Mouse (Mus musculus): ENCODE results near the gene Itga2b. TPM values are rescaled to one million over a fixed set of nuclear protein-coding genes. Genes with fewer than 3 reads are reported as not detected.
A peak's percentile ranks its signal among the peaks of the same experiment; 100 is the strongest.

Gene Itga2b
- polyA plus RNA-seq, 1 experiment from 2014 or later: 6.0 TPM

DNA sequence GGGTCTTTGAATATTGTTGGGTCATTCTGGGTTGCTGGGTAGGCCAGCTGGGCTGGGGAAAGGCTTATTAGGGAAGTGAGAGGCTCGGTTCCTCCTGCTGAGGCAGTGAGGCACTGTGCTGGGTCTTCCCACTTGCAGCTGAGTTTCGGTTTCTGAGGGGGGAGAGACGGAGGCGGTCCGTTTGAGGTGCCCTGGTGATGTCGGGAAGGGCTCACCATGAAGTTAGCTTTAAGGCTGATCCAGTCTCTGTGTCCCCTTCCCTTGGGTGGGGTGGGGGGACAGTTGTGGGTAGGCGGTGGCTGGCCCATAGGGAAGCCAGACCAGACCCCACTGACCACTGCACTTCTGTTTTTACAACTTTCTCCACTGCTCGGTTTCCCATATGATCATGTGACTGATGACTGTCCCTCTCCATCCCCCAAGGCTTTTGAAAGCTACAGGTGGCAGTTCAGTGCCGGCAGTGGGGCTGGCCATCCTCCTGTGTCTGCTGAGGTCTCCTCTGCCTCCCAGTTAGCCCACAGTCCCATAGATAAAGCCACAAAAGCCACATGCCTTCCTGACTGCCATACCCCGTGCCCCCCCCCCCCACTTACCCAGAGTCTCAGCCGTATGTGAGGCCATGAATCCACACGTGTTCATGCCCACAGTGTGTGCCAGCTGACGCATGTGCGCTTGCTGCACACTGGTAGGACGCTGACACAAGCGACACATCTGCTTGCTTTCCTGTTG lies 37.6 kb downstream of the Itga2b start:
- Histone ChIP-seq H3K4me1 (replicated peaks) (peaks cover 39% of the 10 kb centered on the region), H3K9ac (replicated peaks) (no peak overlapping the region), H3K9me3 (no peaks in the 10 kb centered on the region), H3K4me2 (replicated peaks) (no peak overlapping the region), H3K27me3 (peaks cover 9% of the 10 kb centered on the region; the same call in 1 of the 2 replicates), H3K27ac (no peak overlapping the region), H3K36me3 (peaks cover 34% of the 10 kb centered on the region), H3K4me3 (replicated peaks) (no peak overlapping the region)
- WGBS: 65% methylated on average over 16 of the region's 16 CpGs
- ATAC-seq: no peak

DNA sequence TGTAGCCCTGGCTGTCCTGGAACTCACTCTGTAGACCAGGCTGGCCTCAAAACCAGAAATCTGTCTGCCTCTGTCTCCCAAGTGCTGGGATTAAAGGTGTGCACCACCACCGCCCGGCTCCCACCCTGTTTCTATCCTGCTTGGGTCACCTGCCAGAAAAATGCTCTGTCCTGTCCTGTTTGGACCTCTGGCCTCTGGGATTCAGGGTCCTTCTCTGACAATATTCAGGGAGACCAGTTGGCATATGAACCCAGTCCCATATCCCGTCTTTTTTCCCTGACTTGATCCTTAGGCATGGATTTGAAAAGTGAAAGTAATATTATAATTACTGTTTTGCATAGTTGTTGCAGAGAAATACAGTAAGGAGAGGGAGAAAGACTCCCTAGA lies 38.2 kb downstream of the Itga2b start:
- H3K9ac ChIP-seq (replicated peaks): no peak overlapping the region
- no peaks in the 10 kb centered on the region for H3K9me3 ChIP-seq
- H3K36me3 ChIP-seq: peaks cover 30% of the 10 kb centered on the region
- peaks cover 34% of the 10 kb centered on the region for H3K4me1 ChIP-seq (replicated peaks)
- no peak for ATAC-seq
- no peak overlapping the region for H3K4me3 ChIP-seq (replicated peaks)
- peaks cover 9% of the 10 kb centered on the region; the same call in 1 of the 2 replicates for H3K27me3 ChIP-seq
- 88% methylated on average over 3 of the region's 3 CpGs for WGBS
- no peak overlapping the region for H3K27ac ChIP-seq
- no peak overlapping the region for H3K4me2 ChIP-seq (replicated peaks)

DNA sequence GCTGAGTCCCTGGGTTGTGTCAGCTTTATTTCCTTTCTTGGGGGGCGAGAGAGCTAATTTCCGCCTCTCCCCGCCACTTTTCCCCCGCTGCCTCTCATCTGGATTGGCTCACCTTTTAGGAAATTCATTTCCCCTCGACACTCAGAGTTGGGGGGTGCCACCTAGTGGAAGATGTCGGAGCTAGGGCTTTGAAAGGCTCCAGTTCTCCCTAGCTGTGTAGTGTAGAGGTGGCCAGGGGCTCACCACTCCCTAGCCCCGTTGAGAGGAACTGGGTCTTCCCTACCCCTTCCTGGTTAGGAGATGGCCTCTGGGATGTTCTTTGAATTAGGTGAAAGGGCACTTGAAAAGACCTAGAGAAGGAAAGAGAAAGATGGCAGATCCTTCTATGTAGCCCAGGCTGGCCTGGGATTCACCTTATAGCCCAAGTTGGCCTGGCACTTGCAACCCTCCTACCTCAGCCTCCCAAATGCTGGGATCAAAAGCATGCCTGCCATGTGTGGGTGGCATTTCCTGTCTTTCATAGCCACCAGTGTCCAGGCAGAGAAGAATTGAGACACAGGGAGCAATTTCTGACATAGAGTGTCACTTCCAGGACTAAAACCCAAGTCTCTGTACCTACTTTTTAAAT lies 38.8 kb downstream of the Itga2b start:
- H3K27ac ChIP-seq: peak overlapping the region; percentile 73
- ATAC-seq: peak; percentile 58; the same call in 1 of the 2 replicates
- peak overlapping the region; percentile 57 for H3K4me3 ChIP-seq (replicated peaks)
- under 1% methylated on average over 7 of the region's 7 CpGs for WGBS
- no peaks in the 10 kb centered on the region for H3K9me3 ChIP-seq
- peaks cover 9% of the 10 kb centered on the region; the same call in 1 of the 2 replicates for H3K27me3 ChIP-seq
- peaks cover 32% of the 10 kb centered on the region for H3K4me1 ChIP-seq (replicated peaks)
- H3K4me2 ChIP-seq (replicated peaks): peak overlapping the region; percentile 94
- peak overlapping the region; percentile 69 for H3K9ac ChIP-seq (replicated peaks)
- peaks cover 24% of the 10 kb centered on the region for H3K36me3 ChIP-seq

DNA sequence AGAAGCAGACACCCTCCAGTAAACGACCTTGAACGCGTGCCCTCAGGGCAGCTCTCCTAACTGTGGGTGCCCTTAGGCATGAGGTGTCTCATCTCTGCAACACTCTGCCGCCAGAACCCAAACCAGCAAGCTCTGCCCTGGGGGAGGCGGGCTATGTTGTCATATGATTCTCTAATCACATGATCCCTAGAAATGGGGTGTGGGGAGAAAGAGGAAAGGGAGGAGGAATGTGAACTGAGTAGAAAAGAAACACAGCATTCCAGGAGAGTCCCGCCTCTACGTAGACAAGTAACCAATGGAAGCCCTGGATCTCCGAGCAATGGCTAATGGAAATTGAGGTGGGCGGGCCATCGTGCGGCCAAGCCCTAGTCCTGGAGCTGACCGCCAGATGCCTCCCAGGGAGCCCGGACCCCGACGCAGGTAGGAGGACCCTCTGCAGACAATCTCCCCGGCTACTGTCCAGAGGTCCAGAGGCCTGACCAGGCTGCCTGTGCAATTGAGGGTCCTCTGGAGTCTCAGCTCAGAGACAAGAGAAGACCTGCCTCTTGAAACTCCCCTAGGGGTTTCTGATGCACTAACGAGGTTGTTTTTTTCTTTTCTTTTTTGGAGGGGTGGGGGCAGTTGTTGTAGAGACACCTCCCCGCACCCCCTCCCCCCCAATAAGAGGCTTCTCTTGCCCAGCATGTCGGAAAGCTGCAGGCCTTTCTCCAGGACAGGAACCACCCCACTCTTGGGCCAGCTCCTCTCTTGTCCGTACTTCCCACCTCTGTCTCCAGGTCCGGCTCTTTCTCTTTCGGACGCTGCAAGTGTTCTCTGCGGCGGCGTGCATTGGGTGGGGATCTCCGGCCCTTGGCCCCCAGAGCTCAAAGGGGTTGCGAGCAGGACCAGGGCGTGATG lies 39.6 kb downstream of the Itga2b start, which contains the start of gene Grn:
Gene Grn, plus strand, starts transcription at position 195 of the 897 bp plus-strand sequence.
- Histone ChIP-seq H3K4me3 (replicated peaks) (peak within 1 kb of the TSS; percentile 57), H3K27ac (peak within 1 kb of the TSS; percentile 73), H3K36me3 (peaks cover 16% of the 10 kb centered on the region), H3K27me3 (peaks cover 9% of the 10 kb centered on the region; the same call in 1 of the 2 replicates), H3K9me3 (no peaks in the 10 kb centered on the region), H3K9ac (replicated peaks) (peak within 1 kb of the TSS; percentile 69), H3K4me1 (replicated peaks) (peaks cover 27% of the 10 kb centered on the region), H3K4me2 (replicated peaks) (peak within 1 kb of the TSS; percentile 94)
- ATAC-seq: peak; percentile 87
- under 1% methylated on average over 29 of the region's 29 CpGs for WGBS

DNA sequence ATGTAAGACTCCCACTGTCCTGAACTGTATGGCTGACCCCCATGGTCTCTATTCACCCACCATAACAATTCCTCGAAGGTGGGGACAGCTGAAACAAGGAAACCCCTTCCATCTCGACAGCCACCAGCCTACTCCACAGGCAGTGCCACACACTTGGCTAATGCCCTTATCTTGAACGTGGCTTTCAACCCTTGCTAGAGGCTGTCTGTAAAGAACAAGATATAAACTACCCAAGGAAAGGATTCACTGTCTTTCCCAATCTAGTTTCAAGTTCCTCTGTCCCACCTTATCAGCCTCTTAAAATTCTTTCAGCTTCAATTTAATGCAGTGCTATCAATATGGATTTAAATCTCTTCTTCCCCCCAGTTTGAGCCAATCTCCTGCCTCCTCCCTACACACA lies 40.4 kb downstream of the Itga2b start:
- Histone ChIP-seq H3K9ac (replicated peaks) (peak overlapping the region; percentile 37; the same call in 1 of the 2 replicates), H3K27ac (no peak overlapping the region), H3K4me3 (replicated peaks) (peak overlapping the region; percentile 57), H3K9me3 (no peaks in the 10 kb centered on the region), H3K4me2 (replicated peaks) (peak overlapping the region; percentile 94), H3K27me3 (peaks cover 9% of the 10 kb centered on the region; the same call in 1 of the 2 replicates), H3K36me3 (peaks cover 8% of the 10 kb centered on the region), H3K4me1 (replicated peaks) (peaks cover 27% of the 10 kb centered on the region)
- 53% methylated on average over 3 of the region's 3 CpGs for WGBS
- no peak for ATAC-seq

DNA sequence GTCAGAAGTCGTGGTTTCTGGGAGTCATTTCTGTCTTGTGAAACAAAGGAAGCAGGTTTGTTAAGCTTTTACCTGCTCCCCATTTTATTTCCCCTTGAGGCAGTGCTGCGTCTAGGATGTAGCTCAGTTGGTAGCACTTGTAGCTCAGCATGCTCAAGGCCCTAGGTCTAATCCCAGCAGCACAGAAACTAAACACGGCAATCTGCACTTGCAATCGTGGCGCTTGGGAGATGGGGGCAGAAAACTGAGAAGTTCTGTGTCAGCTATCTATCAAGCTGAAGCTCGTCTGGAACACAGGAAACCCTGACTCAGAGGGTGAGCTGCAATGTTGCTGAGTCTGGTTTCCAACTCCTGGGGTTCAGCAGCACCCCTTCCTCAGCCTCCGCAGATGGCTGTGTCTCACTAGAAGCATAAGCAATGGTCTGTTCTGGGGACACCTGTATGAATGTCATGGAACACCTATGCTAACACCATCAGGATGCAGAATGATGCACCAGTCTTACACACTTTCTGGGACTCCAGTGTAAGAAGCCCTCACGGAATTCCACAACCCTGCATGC lies 40.9 kb downstream of the Itga2b start:
- no peak for ATAC-seq
- peak overlapping the region; percentile 94 for H3K4me2 ChIP-seq (replicated peaks)

DNA sequence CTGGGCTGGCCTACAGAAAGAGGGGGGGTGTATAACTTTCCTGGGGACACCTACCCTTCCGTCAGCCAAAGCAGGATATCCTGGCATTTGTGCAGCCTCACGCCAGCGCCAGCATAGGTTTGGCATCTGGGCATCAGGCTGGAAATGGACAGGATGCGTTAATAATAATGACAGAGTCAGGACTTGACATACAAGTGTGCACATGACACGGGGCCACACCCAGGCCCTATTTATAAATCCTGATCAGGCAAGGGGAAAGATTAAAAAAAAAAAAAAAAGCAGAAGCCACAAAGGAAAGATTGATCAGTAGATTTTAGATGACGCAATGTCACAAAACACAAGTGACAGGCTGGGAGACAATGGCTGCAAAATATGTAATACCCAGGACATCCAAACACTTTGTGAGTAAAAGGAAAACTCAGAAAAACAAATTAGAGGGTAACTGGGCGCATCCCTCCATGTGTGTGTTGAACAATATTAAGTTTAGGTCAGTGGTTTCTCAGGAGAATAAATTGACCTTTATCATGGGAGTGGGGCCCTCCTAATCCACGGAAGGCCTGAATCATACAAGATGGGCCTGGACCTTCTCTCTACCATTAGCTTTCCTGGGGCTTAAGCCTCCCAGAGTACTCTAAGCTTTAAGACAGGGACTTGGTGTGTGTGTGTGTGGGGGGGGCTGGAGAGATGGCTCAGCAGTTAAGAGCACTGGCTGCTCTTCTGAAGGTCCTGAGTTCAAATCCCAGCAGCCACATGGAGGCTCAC lies 44.2 kb downstream of the Itga2b start:
- no peaks in the 10 kb centered on the region for H3K36me3 ChIP-seq
- H3K27ac ChIP-seq: no peak overlapping the region
- H3K27me3 ChIP-seq: peaks cover 14% of the 10 kb centered on the region
- H3K4me3 ChIP-seq (replicated peaks): no peak overlapping the region
- no peak overlapping the region for H3K4me2 ChIP-seq (replicated peaks)
- H3K9ac ChIP-seq (replicated peaks): no peak overlapping the region
- 89% methylated on average over 8 of the region's 8 CpGs for WGBS
- no peak for ATAC-seq
- H3K9me3 ChIP-seq: no peaks in the 10 kb centered on the region
- peaks cover 12% of the 10 kb centered on the region for H3K4me1 ChIP-seq (replicated peaks)

More for the DNA sequence above, 40.9 kb downstream of the Itga2b start:
- Histone ChIP-seq H3K9ac (replicated peaks) (no peak overlapping the region), H3K27me3 (peaks cover 9% of the 10 kb centered on the region; the same call in 1 of the 2 replicates), H3K36me3 (peaks cover 8% of the 10 kb centered on the region; the same call in 1 of the 2 replicates), H3K4me3 (replicated peaks) (no peak overlapping the region), H3K4me1 (replicated peaks) (peaks cover 24% of the 10 kb centered on the region), H3K27ac (no peak overlapping the region), H3K9me3 (no peaks in the 10 kb centered on the region)
- WGBS: 71% methylated on average over 8 of the region's 8 CpGs

DNA sequence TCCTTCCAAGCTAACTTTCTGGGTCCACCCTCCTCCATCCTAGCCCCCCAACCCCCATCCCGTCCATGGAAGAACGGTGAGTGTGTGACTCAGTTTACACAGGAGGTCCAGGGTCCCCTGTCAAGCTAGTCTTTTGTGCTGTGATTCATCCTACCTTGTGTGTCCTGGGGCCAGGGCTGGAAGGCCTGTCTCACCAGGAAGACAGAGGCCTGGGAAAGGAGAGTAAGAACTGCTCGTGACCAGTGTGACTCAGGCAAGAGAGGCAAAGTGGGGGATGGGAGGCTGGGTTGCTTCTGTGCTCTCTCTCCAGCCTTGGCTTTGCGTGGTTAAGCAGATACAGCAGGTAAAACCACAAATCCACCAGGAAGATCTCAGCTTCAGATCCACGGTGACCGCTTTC lies 45.3 kb downstream of the Itga2b start:
- peaks cover 3% of the 10 kb centered on the region; the same call in 1 of the 2 replicates for H3K9me3 ChIP-seq
- peaks cover 4% of the 10 kb centered on the region for H3K4me1 ChIP-seq (replicated peaks)
- H3K36me3 ChIP-seq: no peaks in the 10 kb centered on the region
- 77% methylated on average over 6 of the region's 6 CpGs for WGBS
- ATAC-seq: no peak
- H3K4me3 ChIP-seq (replicated peaks): no peak overlapping the region
- H3K9ac ChIP-seq (replicated peaks): no peak overlapping the region
- H3K4me2 ChIP-seq (replicated peaks): no peak overlapping the region
- no peak overlapping the region for H3K27ac ChIP-seq
- peaks cover 14% of the 10 kb centered on the region for H3K27me3 ChIP-seq

DNA sequence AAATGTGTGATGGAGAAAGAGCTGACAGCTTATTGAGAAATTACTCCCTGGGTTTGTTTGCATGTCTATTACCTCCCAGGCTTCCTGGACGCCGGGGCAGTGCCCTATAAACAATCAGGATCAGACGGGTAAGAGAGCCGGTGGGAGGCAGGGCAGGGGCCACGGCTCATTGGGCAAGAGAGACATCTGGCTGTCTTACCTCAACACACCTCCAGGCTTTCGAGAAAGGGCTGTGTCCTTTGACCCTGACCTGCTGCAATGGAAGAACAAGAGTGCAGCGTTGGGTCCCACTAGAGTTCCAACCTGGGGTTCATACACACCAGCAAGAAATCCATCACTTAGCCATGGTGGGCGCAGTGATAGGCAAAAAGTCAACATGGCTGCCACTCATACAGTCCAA lies 48.4 kb downstream of the Itga2b start:
- 59% methylated on average over 8 of the region's 8 CpGs for WGBS
- Histone ChIP-seq H3K27me3 (peaks cover 5% of the 10 kb centered on the region; the same call in 1 of the 2 replicates), H3K27ac (no peak overlapping the region), H3K9me3 (peaks cover 4% of the 10 kb centered on the region; the same call in 1 of the 2 replicates), H3K4me1 (replicated peaks) (no peaks in the 10 kb centered on the region), H3K4me2 (replicated peaks) (no peak overlapping the region), H3K4me3 (replicated peaks) (no peak overlapping the region), H3K9ac (replicated peaks) (no peak overlapping the region), H3K36me3 (no peaks in the 10 kb centered on the region)
- no peak for ATAC-seq

DNA sequence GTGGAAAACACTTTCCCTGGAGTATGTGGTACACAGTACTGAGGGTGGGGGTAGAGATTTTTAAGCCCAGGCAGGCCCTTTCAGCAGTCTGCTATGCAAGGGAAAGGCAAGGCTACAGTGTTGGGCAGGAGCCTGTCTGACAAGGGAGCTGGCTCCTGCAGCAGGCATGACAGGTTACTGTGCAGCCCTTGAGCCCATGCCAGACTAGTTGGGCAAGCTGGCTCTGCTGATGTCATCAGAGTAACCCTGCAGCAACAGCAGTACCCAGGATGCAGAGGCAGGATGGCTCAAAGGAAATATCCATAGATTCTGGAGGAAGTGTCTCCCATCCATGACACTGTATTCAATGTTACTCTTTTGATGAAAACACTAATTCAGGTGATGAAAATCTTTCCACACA lies 51.0 kb downstream of the Itga2b start:
- no peak overlapping the region for H3K4me2 ChIP-seq (replicated peaks)
- no peaks in the 10 kb centered on the region for H3K4me1 ChIP-seq (replicated peaks)
- no peak for ATAC-seq
- no peak overlapping the region for H3K4me3 ChIP-seq (replicated peaks)
- H3K27ac ChIP-seq: no peak overlapping the region
- H3K9ac ChIP-seq (replicated peaks): no peak overlapping the region
- H3K36me3 ChIP-seq: no peaks in the 10 kb centered on the region
- H3K9me3 ChIP-seq: peaks cover 4% of the 10 kb centered on the region; the same call in 1 of the 2 replicates
- peaks cover 5% of the 10 kb centered on the region; the same call in 1 of the 2 replicates for H3K27me3 ChIP-seq

DNA sequence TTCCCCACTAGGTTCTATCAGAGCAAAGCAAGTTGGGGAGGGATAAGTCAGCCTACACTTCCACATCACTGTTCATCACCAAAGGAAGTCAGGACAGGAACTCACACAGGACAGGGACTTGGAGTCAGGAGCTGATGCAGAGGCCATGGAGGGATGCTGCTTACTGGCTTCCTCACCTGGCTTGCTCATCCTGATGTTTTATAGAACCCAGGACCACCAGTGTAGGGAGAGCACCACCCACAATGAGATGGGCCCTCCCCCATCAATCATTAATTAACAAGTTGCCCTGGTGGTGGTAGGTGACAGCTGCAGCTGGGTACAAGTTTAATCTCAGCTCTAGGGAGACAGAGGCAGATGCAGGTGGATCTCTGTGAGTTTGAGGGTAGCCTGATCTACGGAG lies 52.8 kb downstream of the Itga2b start:
- Histone ChIP-seq H3K4me3 (replicated peaks) (no peak overlapping the region), H3K9me3 (peaks cover 4% of the 10 kb centered on the region; the same call in 1 of the 2 replicates), H3K27me3 (peaks cover 5% of the 10 kb centered on the region; the same call in 1 of the 2 replicates), H3K4me1 (replicated peaks) (no peaks in the 10 kb centered on the region), H3K36me3 (no peaks in the 10 kb centered on the region), H3K27ac (no peak overlapping the region), H3K9ac (replicated peaks) (no peak overlapping the region), H3K4me2 (replicated peaks) (no peak overlapping the region)
- no peak for ATAC-seq
- 80% methylated on average over 1 of the region's 1 CpGs for WGBS
